Comparison of ENCODE assay signal across 14 mouse cellular contexts in genomic region chr9:121452342-121452942, GRCm38 (mm10). TPM values are rescaled to one million over a fixed set of nuclear protein-coding genes. Genes with fewer than 3 reads are reported as not detected.
DNase-seq lines count a peak whose midpoint lies in the region; ATAC-seq and TF ChIP-seq lines count a peak whose summit lies in the region.
"Not testable (repeated sequence)": the region's sequence is repeated elsewhere in the genome, so short reads cannot be mapped to it uniquely, and the experiment has no call there.
"Had no signal": no experiment of that assay in that cellular context is flagged by ENCODE, and none has a peak within 500 bp of the region (broad histone marks: within the 10 kb centered on the region; RNA-seq: fewer than 3 reads in every experiment).

No protein-coding gene starts in this region.

- peak; percentile 82 for ATAC-seq in frontal cortex, adult (ENCODE audit: low TSS enrichment)
- ATAC-seq in hematopoietic stem cell, adult 5-6 weeks (replicated peaks in 1 of 2; ENCODE audit: insufficient read depth in 1 of 2, low FRiP score in 2 of 2, low TSS enrichment in 1 of 2, low read depth in 1 of 2, poor library complexity in 2 of 2, severe bottlenecking in 2 of 2) = peak; percentile 74 to 88
- peak; percentile 82 for ATAC-seq in megakaryocyte progenitor cell, adult 5-6 weeks (replicated peaks; ENCODE audit: poor library complexity)

- peak overlapping the region; percentile 45 for H3K27ac ChIP-seq in cortical plate, adult 2 months (ENCODE audit: insufficient read depth, low read length)

- 0 out of 2 replicates have a peak, but pooled peaks have one; percentile 48 for TF ChIP-seq POLR2A in cortical plate, adult 2 months (IDR thresholded peaks at IDR 0.05; ENCODE audit: extremely low read depth, insufficient read depth, low read length)

- DNase-seq in R1 (ENCODE audit: low read depth, low spot score) = peak; percentile 71
- peak; percentile 60 for DNase-seq in liver
- peak; percentile 19 for DNase-seq in spleen, adult 12 weeks (ENCODE audit: low spot score)

- not testable (repeated sequence) for H3K4me1 ChIP-seq in cortical plate, adult 2 months (ENCODE audit: control insufficient read depth, insufficient read depth, low read length)

- H3K4me3 ChIP-seq in cortical plate, adult 2 months (ENCODE audit: insufficient read depth, low read length) = not testable (repeated sequence)

- not testable (repeated sequence) for TF ChIP-seq CTCF in cortical plate, adult 2 months (IDR thresholded peaks at IDR 0.05; ENCODE audit: extremely low read depth, insufficient read depth, low read length)

RNA-seq across cellular contexts. Expression of gene Cck, which starts 43.1 kb away (rescaled TPM):
- polyA plus RNA-seq in cortical plate, adult 2 months (2012; rRNA removed) = 1,499 and 1,678 TPM in 2 replicates
- total RNA-seq in hematopoietic stem cell, adult 5-6 weeks (2017) = not detected in 2 replicates
- not detected in 2 replicates for total RNA-seq in megakaryocyte progenitor cell, adult 5-6 weeks (2015)
- total RNA-seq in megakaryocyte progenitor cell, adult 5-6 weeks (2017) = not detected in 2 replicates
- total RNA-seq: adrenal gland, postnatal 14 days; gastrocnemius, adult 8-10 months; heart, adult 18-20 months; megakaryocyte, adult 5-6 weeks; monocyte, adult 5-6 weeks had no signal
- polyA plus RNA-seq: inflammation-experienced regulatory T-cells, adult 6 months; testis, adult 2 months had no signal

Comparison
In these comparisons a context has a peak if more than half of its experiments do, and no peak if none do; other contexts are left out.
1. DNase-seq: peak in every context shown above with its lines; median percentile 71 in R1; 60 in liver; 19 in spleen, adult 12 weeks.